8 mouse cellular contexts compared by ENCODE assay signal in genomic region chr19:29820966-29821365, GRCm38 (mm10). TPM values are rescaled to one million over a fixed set of nuclear protein-coding genes. Genes with fewer than 3 reads are reported as not detected.
DNase-seq lines count a peak whose midpoint lies in the region; ATAC-seq lines count a peak whose summit lies in the region.

No protein-coding gene starts in this region.

- ATAC-seq in inflammation-experienced regulatory T-cells, adult 6 months, result peak; percentile 82

- peak; percentile 62 for DNase-seq in layer of hippocampus, adult 11-12 months (ENCODE audit: low spot score)
- no peak for DNase-seq in layer of hippocampus, postnatal 36 days
- DNase-seq in A20 (ENCODE audit: low read depth, low spot score), result peak; percentile 81
- DNase-seq in CD4-positive, CD25-positive, alpha-beta regulatory T cell, adult 2 months (ENCODE audit: low read depth, low spot score), result peak; percentile 85
- peak; percentile 75 for DNase-seq in cerebellum, adult 9-10 months
- DNase-seq in thymus, postnatal 4 days, result peak; percentile 25
- no peak for DNase-seq in urinary bladder, adult 18-20 months (ENCODE audit: low spot score in 2 of 2)

RNA-seq across cellular contexts. Expression of gene Ranbp6, which starts 8.2 kb away (rescaled TPM):
- 10 to 100 TPM; 37.4 to 39.2 TPM for total RNA-seq in layer of hippocampus, postnatal 36 days (2021)
- 1 to 10 TPM; 7.4 to 9.1 (median 8.0) TPM for polyA plus RNA-seq in inflammation-experienced regulatory T-cells, adult 6 months (2017; shearing (Covaris generic))

RNA-seq across cellular contexts. Expression of gene 9930021J03Rik, which starts 15.2 kb away (rescaled TPM):
- 10 to 100 TPM; 38.4 to 39.7 TPM for total RNA-seq in layer of hippocampus, postnatal 36 days (2021)
- polyA plus RNA-seq in inflammation-experienced regulatory T-cells, adult 6 months (2017; shearing (Covaris generic)), result 1 to 10 TPM; 5.3 to 7.9 (median 7.4) TPM

Comparison
In these comparisons a context has a peak if more than half of its experiments do, and no peak if none do; other contexts are left out.
1. DNase-seq: peak in layer of hippocampus, adult 11-12 months (single experiment), A20 (single experiment), CD4-positive, CD25-positive, alpha-beta regulatory T cell, adult 2 months (single experiment), cerebellum, adult 9-10 months (single experiment) and thymus, postnatal 4 days (single experiment); none in layer of hippocampus, postnatal 36 days (0 of 2) and urinary bladder, adult 18-20 months (0 of 2).